Mouse (Mus musculus): Measurements from ENCODE around the gene Cep41. TPM values are rescaled to one million over a fixed set of nuclear protein-coding genes. Genes with fewer than 3 reads are reported as not detected.

Cep41 gene
- 12.5 and 15.3 TPM in 2 replicates for polyA plus RNA-seq (2016; fragmentation: Nextera tagmentation; extraction: Ambion mirVana)

DNA sequence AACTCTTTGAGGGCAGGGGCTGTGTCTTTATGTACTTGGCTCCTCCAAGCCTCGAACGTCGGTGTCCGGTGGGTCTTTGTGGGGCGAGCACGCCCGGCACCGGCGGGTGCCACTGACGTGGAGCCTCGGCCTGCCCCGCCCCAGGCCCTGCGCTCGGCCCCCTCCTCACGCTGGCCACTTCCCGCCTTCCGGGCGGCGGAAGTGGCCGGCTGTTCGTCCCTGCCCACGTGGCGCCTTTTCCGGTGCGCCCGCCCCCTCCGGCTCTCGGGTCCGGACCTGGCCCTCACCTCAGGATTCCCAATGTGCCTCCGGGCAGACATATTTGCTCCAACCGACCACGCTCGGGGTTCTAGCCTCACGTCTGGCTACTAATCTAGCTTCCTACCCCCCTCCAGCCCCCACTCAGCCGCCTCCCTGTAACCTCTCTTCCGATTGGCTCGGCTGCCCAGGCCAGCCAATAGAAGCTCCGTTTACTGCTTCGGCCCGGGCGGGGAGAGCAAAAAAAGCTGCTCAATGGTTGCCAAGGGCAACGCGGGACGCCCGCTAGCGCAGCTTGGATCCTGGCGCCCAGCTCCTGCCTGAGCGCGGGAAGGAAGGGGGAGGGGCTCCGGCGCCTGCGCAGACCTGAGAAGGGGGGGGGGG lies at the start of gene Cep41:
TSS of gene Cep41 (minus strand) at position 400 of the 642 bp plus-strand sequence.
- Histone ChIP-seq H3K9me3 (no peaks in the 10 kb centered on the region), H3K27ac (peak within 1 kb of the TSS; percentile 99), H3K27me3 (ENCODE audit: insufficient read depth, poor library complexity, severe bottlenecking) (no peaks in the 10 kb centered on the region), H3K36me3 (no peaks in the 10 kb centered on the region), H3K4me1 (peaks cover 24% of the 10 kb centered on the region), H3K4me3 (peak within 1 kb of the TSS; percentile 68)
- WGBS, result 1% methylated on average over 49 of the region's 52 CpGs
- peak; percentile 97 for DNase-seq (ENCODE audit: low spot score)

DNA sequence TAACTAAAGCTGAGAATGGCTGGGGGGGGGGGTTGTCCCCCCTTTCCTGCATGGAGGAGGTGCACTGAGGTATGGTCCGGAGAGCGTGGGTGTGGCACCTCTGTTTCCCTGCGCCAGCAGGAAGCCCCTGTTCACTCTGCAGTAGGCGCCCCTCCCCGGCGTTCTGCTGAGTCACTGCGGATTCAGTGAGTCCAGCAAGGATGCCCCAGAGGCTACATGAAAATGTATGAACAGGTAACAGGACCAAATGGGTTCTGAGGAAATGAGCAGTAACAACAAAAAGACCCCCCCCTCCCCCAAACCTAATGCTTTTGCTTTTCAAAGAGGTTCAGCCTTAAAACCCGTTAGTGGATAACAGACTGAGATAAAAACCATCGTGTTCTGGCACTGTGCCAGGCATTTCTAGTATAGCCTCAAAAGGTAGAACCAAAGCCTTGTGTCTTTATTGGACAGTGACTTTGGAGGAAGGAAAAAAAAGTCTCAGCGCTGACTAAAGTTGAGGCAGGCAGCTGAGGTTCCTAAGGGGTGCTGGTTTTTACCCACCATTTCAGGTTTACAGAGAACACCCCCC lies 45.7 kb upstream of the Cep41 start:
- H3K36me3 ChIP-seq, result peaks cover 48% of the 10 kb centered on the region
- H3K4me3 ChIP-seq, result peak overlapping the region; percentile 70
- peak; percentile 79 for DNase-seq (ENCODE audit: low spot score)
- H3K9me3 ChIP-seq, result peaks cover 33% of the 10 kb centered on the region
- H3K27me3 ChIP-seq (ENCODE audit: insufficient read depth, poor library complexity, severe bottlenecking), result no peaks in the 10 kb centered on the region
- H3K27ac ChIP-seq, result peak overlapping the region; percentile 89
- no peaks in the 10 kb centered on the region; the same call in 1 of the 2 replicates for H3K4me1 ChIP-seq
- 54% methylated on average over 10 of the region's 10 CpGs for WGBS

DNA sequence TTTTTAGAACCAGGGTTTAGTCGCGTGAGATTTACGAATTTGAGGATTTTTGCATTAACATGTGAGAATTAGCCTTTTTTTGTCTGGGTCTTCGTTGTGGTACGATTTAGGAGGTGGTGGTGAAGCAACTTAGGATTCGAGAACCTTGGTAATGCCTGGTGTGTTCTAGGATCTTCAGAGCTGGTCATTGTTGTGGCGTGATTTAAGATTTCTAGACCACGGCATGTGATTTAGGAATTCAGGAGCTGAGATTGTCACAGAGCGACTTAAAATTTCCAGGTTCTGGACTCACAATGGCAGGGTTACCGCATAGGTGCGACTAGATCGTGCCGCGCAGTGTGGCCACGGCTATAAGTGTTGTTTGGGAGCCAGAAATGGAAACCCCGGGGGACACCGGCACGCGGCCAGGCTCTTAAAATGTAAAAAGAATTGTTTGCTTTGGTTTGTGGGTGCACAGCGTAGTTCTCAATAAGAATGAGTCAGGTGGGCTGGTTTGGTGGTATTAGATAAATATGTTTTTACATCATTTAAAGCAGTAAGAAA lies 45.0 kb upstream of the Cep41 start:
- DNase-seq (ENCODE audit: low spot score), result peak; percentile 70
- peak overlapping the region; percentile 70 for H3K4me3 ChIP-seq
- peaks cover 1% of the 10 kb centered on the region for H3K4me1 ChIP-seq
- WGBS, result 56% methylated on average over 20 of the region's 20 CpGs
- no peaks in the 10 kb centered on the region for H3K27me3 ChIP-seq (ENCODE audit: insufficient read depth, poor library complexity, severe bottlenecking)
- H3K27ac ChIP-seq, result peak overlapping the region; percentile 89
- peaks cover 33% of the 10 kb centered on the region for H3K9me3 ChIP-seq
- peaks cover 40% of the 10 kb centered on the region for H3K36me3 ChIP-seq

DNA sequence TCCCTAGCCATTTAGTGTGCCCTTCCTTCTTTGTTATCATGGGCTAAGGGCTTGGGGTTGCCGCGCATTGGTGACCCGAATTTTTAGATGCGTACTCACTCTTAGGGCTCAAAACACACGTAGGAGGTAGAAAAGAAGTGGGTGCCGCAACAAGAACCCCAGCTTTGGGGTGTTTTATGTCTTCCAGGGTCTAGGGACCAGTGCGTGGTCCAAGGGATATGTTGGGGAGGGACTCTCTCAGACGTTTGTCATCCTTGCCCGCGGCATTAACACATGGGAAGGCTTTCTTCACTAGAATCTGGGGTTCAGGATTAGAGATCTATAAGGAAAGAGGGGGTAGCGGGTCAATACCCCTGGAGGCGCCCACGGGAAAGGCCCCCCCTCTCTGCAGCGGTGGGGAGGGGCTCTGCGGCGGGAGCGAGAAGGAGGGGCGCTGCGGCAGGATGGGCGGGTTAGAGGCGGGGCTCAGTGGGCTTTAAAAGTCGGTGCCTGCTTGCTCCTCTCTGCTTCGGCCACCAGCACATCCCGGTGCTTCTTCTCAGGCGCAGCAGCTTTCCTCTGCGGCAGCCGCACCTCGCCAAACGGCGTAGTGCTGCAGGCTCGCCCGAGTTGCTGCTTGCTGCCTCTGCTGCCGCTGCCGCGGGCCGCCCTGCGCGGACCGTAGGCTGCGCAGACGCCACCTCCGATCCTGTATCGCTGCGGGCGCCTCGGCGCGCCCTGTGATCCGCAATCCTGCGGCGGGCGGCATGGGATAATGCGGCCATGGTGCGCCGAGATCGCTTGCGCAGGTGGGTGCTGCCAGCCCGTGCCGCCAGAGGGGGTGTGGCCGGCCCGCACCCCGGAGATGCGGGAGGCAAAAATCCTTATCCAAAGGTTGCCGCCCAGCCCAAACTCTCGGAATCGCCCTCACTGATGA lies 44.3 kb upstream of the Cep41 start:
- WGBS, result 53% methylated on average over 64 of the region's 66 CpGs
- H3K27me3 ChIP-seq (ENCODE audit: insufficient read depth, poor library complexity, severe bottlenecking), result no peaks in the 10 kb centered on the region
- peaks cover 9% of the 10 kb centered on the region for H3K4me1 ChIP-seq
- H3K36me3 ChIP-seq, result peaks cover 33% of the 10 kb centered on the region
- DNase-seq (ENCODE audit: low spot score), result peak; percentile 88
- peaks cover 33% of the 10 kb centered on the region for H3K9me3 ChIP-seq
- H3K27ac ChIP-seq, result peak overlapping the region; percentile 89
- H3K4me3 ChIP-seq, result peak overlapping the region; percentile 70

DNA sequence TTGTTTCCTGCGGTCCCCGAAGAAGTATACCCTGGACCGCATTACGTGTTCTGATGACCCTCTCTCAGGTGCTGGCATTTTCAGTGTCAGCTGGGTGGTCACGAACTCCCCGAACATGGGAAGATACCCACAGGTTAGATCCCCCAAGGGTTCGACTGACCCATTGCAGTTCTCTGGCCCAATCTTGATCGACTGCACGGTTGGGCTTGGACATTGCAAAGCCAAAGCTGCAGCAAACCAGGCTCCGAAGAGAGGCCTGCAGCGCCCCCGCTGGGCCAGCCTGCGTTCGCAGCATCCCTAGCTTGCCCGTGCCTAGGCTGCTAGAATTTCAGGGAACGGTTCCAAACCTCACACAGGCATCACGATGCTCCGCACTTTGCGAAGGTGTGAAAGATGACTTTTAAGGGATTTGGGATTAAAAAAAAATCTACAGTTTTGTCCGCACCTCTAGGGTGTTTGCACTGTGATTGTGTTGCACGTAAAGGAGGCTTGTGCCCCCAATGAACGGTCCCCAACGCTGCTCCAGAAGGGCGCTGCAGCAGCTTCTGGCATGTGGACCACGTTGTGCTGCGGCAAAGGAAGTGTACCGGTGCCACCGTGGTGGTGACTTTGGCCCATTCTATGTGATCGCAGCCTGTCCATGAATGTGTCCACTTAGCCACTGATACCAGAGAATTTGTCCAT lies 43.5 kb upstream of the Cep41 start:
- WGBS, result 45% methylated on average over 29 of the region's 29 CpGs
- Histone ChIP-seq H3K4me3 (peak overlapping the region; percentile 70), H3K27me3 (ENCODE audit: insufficient read depth, poor library complexity, severe bottlenecking) (no peaks in the 10 kb centered on the region), H3K9me3 (peaks cover 33% of the 10 kb centered on the region), H3K36me3 (peaks cover 25% of the 10 kb centered on the region), H3K4me1 (peaks cover 12% of the 10 kb centered on the region), H3K27ac (peak overlapping the region; percentile 89)
- DNase-seq (ENCODE audit: low spot score), result peak; percentile 81

DNA sequence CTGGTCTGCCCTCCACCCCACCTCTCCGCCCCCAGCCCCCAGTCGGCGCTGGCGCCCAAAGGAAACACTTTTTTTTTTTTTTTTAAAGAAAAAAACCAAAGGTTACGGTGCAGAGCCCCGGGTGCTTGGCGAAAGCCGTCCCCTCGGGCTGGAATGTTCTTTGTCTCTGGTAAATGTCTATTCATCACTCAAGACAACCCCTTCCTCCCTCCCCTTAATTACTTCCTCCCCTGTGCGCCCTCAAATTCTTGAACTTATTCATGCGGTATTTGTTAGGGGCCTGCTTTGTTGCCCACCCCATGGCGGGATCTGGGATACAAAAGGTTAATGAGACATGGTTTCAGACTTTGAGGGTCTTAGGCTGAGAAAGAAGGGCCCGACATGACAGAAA lies 42.8 kb upstream of the Cep41 start:
- Histone ChIP-seq H3K4me3 (peak overlapping the region; percentile 70), H3K27ac (peak overlapping the region; percentile 89), H3K36me3 (peaks cover 22% of the 10 kb centered on the region), H3K9me3 (peaks cover 33% of the 10 kb centered on the region), H3K4me1 (peaks cover 12% of the 10 kb centered on the region), H3K27me3 (ENCODE audit: insufficient read depth, poor library complexity, severe bottlenecking) (no peaks in the 10 kb centered on the region)
- 42% methylated on average over 13 of the region's 13 CpGs for WGBS
- DNase-seq (ENCODE audit: low spot score), result peak; percentile 76

DNA sequence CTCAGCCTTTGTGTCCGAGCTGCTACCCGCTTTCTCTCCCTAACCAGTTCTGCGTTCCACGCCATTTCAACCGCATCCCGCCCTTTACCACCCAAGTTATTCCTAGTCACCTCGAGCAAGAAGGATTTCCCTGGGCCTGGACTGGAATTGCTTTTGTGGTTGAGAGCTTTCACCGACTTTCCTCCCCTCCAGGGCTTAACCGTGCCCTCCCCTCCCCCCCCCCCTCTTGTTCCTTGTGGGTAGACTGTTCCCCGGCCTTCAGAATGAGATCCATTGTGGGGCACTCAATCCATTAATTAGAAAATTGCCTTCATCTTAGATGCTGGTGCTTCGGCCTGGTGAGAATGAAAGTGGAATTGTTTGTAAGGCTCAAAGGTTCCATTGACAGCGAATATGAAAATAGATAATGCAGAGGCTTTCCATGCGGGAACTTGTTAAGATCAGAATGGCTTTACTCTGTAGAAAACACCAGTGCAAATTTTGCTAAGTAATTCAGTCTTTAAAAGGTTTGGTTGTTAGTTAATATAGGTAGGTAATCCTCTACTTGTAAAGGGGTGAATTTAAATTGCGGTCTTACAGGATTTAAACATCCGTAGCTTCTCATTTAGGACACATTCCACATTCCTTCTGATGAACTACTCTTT lies 42.3 kb upstream of the Cep41 start:
- peaks cover 12% of the 10 kb centered on the region for H3K4me1 ChIP-seq
- 46% methylated on average over 15 of the region's 15 CpGs for WGBS
- H3K36me3 ChIP-seq, result peaks cover 21% of the 10 kb centered on the region
- peak overlapping the region; percentile 70 for H3K4me3 ChIP-seq
- no peaks in the 10 kb centered on the region for H3K27me3 ChIP-seq (ENCODE audit: insufficient read depth, poor library complexity, severe bottlenecking)
- H3K27ac ChIP-seq, result peak overlapping the region; percentile 89
- peak; percentile 75 for DNase-seq (ENCODE audit: low spot score)
- peaks cover 33% of the 10 kb centered on the region for H3K9me3 ChIP-seq

DNA sequence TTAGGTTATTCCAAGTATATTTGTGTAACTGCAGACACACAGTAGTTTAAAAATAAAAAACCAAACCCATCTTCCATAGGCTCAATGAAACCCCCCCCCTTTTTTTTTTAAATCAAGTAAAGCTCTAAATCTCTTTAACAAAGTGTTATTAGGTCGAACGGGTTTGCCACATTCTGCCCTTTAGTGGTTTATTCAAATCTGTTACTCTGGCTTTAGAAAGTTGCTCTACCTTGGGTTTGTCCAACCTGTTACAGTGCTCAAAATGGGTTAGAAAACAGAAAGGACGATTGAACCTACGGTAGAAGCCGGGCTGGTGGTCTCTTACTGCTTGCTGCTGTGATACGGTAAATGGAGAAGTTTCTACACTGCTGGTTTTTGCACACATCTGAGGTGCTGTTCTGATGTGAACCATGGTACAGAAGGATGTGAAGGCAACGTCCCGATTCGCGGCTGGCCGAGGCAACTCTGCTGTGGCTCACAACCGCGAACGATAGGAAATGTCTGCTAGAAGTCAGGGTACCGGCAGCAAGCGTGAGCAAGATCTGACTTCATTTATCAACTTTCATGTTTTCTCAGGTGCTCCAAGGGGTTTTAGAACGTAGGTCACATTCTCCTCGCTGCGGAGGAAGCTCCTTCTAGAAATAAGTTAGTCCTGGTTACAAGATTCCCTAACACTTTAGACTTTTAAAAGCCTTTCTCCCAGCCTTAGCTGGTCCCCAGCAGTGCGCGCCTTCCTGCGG lies 41.6 kb upstream of the Cep41 start:
- peaks cover 33% of the 10 kb centered on the region for H3K9me3 ChIP-seq
- 53% methylated on average over 22 of the region's 22 CpGs for WGBS

DNA sequence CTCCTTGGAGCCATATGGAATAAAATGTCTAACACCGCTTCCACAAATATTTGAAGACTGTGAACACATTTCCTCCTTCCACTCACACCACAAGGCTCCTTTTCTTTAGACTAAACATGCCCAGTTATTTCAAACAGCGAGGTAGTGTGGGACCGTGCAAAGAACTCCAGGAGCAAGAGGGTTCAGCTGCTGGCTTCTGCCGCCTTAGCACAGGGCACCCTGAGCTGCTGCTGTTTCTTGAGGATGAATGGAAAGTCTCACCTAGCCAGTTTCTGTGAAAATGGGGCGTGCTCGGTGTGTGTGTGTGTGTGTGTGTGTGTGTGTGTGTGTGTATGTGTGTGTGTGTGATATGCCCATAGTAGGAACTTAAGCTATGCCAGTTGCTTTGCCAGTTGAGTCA lies 40.9 kb upstream of the Cep41 start:
- WGBS, result 61% methylated on average over 6 of the region's 6 CpGs
- peak; percentile 72 for DNase-seq (ENCODE audit: low spot score)
- Histone ChIP-seq H3K27ac (peak overlapping the region; percentile 89), H3K9me3 (peaks cover 30% of the 10 kb centered on the region), H3K27me3 (ENCODE audit: insufficient read depth, poor library complexity, severe bottlenecking) (no peaks in the 10 kb centered on the region), H3K4me1 (peaks cover 16% of the 10 kb centered on the region), H3K36me3 (peaks cover 7% of the 10 kb centered on the region; the same call in 1 of the 2 replicates), H3K4me3 (no peak overlapping the region; the same call in 1 of the 2 replicates)

More for the DNA sequence above, 41.6 kb upstream of the Cep41 start:
- H3K27me3 ChIP-seq (ENCODE audit: insufficient read depth, poor library complexity, severe bottlenecking), result no peaks in the 10 kb centered on the region
- H3K36me3 ChIP-seq, result peaks cover 14% of the 10 kb centered on the region
- peak overlapping the region; percentile 70 for H3K4me3 ChIP-seq
- H3K4me1 ChIP-seq, result peaks cover 12% of the 10 kb centered on the region
- DNase-seq (ENCODE audit: low spot score), result peak; percentile 71
- H3K27ac ChIP-seq, result peak overlapping the region; percentile 89

DNA sequence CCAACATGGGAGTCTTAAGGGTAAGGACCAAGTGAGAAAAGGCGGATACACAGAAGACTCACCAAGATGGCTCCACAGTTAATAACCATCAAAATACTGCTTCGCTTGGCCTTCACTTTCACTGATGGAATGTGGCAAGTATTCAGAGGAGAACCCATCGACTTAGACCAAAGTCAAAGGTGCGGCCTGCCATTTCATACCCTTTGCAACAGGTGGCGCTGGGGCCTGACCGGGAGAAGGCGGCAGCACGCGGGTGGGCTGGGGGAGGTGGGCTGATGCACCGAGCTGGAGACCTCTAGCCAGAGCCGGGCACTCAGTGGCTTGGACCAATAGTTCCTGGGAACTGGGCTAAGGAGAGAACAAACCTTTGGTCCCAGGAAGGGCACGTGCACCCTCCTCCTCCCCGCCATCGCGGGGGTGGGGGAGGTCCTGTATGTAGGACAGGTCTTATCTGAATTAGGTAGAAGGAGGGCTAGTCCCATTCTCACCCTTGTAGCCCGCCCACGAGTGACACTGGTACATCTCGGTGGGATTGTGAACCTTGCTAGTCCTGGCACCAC lies 39.1 kb upstream of the Cep41 start:
- Histone ChIP-seq H3K9me3 (peaks cover 22% of the 10 kb centered on the region), H3K4me3 (no peak overlapping the region), H3K27me3 (ENCODE audit: insufficient read depth, poor library complexity, severe bottlenecking) (no peaks in the 10 kb centered on the region), H3K4me1 (peaks cover 16% of the 10 kb centered on the region), H3K27ac (peak overlapping the region; percentile 89), H3K36me3 (peaks cover 2% of the 10 kb centered on the region; the same call in 1 of the 2 replicates)
- 46% methylated on average over 18 of the region's 18 CpGs for WGBS
- DNase-seq (ENCODE audit: low spot score), result peak; percentile 71

Data from heart, embryonic 10.5 days (tissue).